Comparison of ENCODE assay signal across 9 mouse cellular contexts in the genomic region with DNA sequence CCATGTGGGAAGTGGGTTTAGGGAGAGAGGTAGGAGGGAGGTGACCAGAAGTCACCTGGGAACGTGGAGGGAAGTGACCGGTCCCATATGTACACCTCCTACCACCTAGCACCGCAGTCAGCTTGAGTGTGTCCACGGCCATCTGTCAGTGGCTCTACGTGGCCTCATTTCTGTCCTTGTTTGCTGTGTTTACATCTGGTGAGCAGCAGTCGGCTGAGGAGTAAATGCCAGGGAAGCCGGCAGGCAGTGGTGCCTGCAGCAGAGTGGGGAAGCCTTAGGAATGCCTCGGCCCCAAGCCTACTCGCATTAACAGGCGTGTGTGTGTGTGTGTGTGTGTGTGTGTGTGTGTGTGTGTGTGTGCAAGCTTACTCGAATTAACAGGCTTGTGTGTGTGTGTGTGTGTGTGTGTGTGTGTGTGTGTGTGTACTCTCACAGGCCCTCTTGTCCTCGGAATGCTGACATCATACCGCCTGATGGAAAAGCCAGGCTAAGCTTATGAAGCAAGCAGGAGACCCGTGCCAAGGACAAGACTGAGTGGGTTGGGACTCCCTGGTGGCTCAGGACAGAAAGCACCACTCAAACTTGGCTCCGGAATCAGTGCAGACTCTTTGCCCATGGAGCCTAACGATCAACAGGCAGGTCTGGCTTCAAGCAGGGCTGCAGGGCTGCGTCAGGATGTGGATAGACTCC. TPM values are rescaled to one million over a fixed set of nuclear protein-coding genes. Genes with fewer than 3 reads are reported as not detected.
DNase-seq lines count a peak whose midpoint lies in the region; ATAC-seq and TF ChIP-seq lines count a peak whose summit lies in the region.
"Had no signal": no experiment of that assay in that cellular context is flagged by ENCODE, and none has a peak within 500 bp of the region (broad histone marks: within the 10 kb centered on the region; RNA-seq: fewer than 3 reads in every experiment).

No protein-coding gene starts in this region.

- peak overlapping the region; percentile 71 for H3K27ac ChIP-seq in embryonic facial prominence, embryonic 14.5 days (replicated peaks; ENCODE audit: low read depth, low read length)
- peak overlapping the region; percentile 64; the same call in 1 of the 2 replicates for H3K27ac ChIP-seq in hindbrain, embryonic 16.5 days (ENCODE audit: low read depth, low read length)
- peak overlapping the region; percentile 20 for H3K27ac ChIP-seq in neural tube, embryonic 15.5 days (replicated peaks)
- H3K27ac ChIP-seq in thymus, adult 2 months (ENCODE audit: control insufficient read depth, insufficient read depth, low read length) = no peak overlapping the region

- ATAC-seq in embryonic facial prominence, embryonic 14.5 days (ENCODE audit: low read depth) = peak; percentile 66
- peak; percentile 60 for ATAC-seq in hindbrain, embryonic 16.5 days
- ATAC-seq in neural tube, embryonic 15.5 days (ENCODE audit: low FRiP score) = no peak
- ATAC-seq in megakaryocyte-erythroid progenitor cell, adult 5-6 weeks (replicated peaks; ENCODE audit: low FRiP score, low TSS enrichment, poor library complexity, severe bottlenecking) = no peak

- no peak overlapping the region for H3K4me3 ChIP-seq in embryonic facial prominence, embryonic 14.5 days (ENCODE audit: low read depth, low read length)
- H3K4me3 ChIP-seq in hindbrain, embryonic 16.5 days (ENCODE audit: low read length) = no peak overlapping the region
- no peak overlapping the region for H3K4me3 ChIP-seq in neural tube, embryonic 15.5 days (replicated peaks)
- H3K4me3 ChIP-seq in thymus, adult 2 months (ENCODE audit: control insufficient read depth, insufficient read depth, low read length) = no peak overlapping the region

- H3K27me3 ChIP-seq in embryonic facial prominence, embryonic 14.5 days (replicated peaks; ENCODE audit: control insufficient read depth, insufficient read depth, low read length) = no peaks in the 10 kb centered on the region
- H3K27me3 ChIP-seq in hindbrain, embryonic 16.5 days (replicated peaks; ENCODE audit: control insufficient read depth, insufficient read depth, low read length) = no peaks in the 10 kb centered on the region
- H3K27me3 ChIP-seq in neural tube, embryonic 15.5 days (replicated peaks) = no peaks in the 10 kb centered on the region
- no peaks in the 10 kb centered on the region for H3K27me3 ChIP-seq in thymus, adult 2 months (ENCODE audit: control insufficient read depth, insufficient read depth, low read length)

- no peak overlapping the region for H3K4me2 ChIP-seq in embryonic facial prominence, embryonic 14.5 days (ENCODE audit: low read depth, low read length)
- H3K4me2 ChIP-seq in hindbrain, embryonic 16.5 days (ENCODE audit: low read length) = no peak overlapping the region
- H3K4me2 ChIP-seq in neural tube, embryonic 15.5 days = no peak overlapping the region

- peaks cover 14% of the 10 kb centered on the region for H3K36me3 ChIP-seq in embryonic facial prominence, embryonic 14.5 days (ENCODE audit: control insufficient read depth, insufficient read depth, low read length)
- H3K36me3 ChIP-seq in hindbrain, embryonic 16.5 days (ENCODE audit: control insufficient read depth, insufficient read depth, low read length) = peaks cover 35% of the 10 kb centered on the region
- H3K36me3 ChIP-seq in neural tube, embryonic 15.5 days = peaks cover 59% of the 10 kb centered on the region
- no peaks in the 10 kb centered on the region for H3K36me3 ChIP-seq in thymus, adult 2 months (ENCODE audit: control insufficient read depth, insufficient read depth, low read length)

- TF ChIP-seq CTCF in thymus, adult 2 months (IDR thresholded peaks at IDR 0.05; ENCODE audit: borderline replicate concordance, control insufficient read depth, extremely low read depth, insufficient read depth, low read length, poor library complexity) = no peak

- DNase-seq in frontal cortex, adult 2 months (ENCODE audit: extremely low spot score in 1 of 2, low spot score in 1 of 2) = peak; percentile 50 to 68
- no peak for DNase-seq in frontal cortex, postnatal 10 days (ENCODE audit: low spot score in 2 of 2)
- peak; percentile 62 for DNase-seq in Muller cell, postnatal 12 days (ENCODE audit: inconsistent ontology term)
- DNase-seq in embryonic facial prominence, embryonic 14.5 days (ENCODE audit: low spot score) = peak; percentile 65
- DNase-seq in thymus, adult 2 months = no peak

- WGBS in embryonic facial prominence, embryonic 14.5 days = 47% methylated on average over 17 of the region's 17 CpGs
- WGBS in hindbrain, embryonic 16.5 days = 61% methylated on average over 16 of the region's 17 CpGs
- WGBS in neural tube, embryonic 15.5 days = 71% methylated on average over 16 of the region's 17 CpGs
- 80% methylated on average over 17 of the region's 17 CpGs for WGBS in thymus, adult 2 months

- H3K9me3 ChIP-seq in embryonic facial prominence, embryonic 14.5 days (ENCODE audit: control insufficient read depth, low read length) = no peaks in the 10 kb centered on the region
- no peaks in the 10 kb centered on the region for H3K9me3 ChIP-seq in hindbrain, embryonic 16.5 days (ENCODE audit: control insufficient read depth, low read length)
- H3K9me3 ChIP-seq in neural tube, embryonic 15.5 days (replicated peaks) = no peaks in the 10 kb centered on the region

- TF ChIP-seq POLR2A in thymus, adult 2 months (IDR thresholded peaks at IDR 0.05; ENCODE audit: control insufficient read depth, extremely low read depth, insufficient read depth, low read length, poor library complexity) = no peak

- H3K9ac ChIP-seq in embryonic facial prominence, embryonic 14.5 days (ENCODE audit: low read depth, low read length) = peak overlapping the region; percentile 45; the same call in 1 of the 2 replicates
- H3K9ac ChIP-seq in hindbrain, embryonic 16.5 days (ENCODE audit: low read depth, low read length) = no peak overlapping the region
- no peak overlapping the region for H3K9ac ChIP-seq in neural tube, embryonic 15.5 days (replicated peaks)

- H3K4me1 ChIP-seq in embryonic facial prominence, embryonic 14.5 days (ENCODE audit: control insufficient read depth, insufficient read depth, low read length) = peaks cover 10% of the 10 kb centered on the region
- peaks cover 8% of the 10 kb centered on the region for H3K4me1 ChIP-seq in hindbrain, embryonic 16.5 days (ENCODE audit: control insufficient read depth, insufficient read depth, low read depth, low read length)
- peaks cover 7% of the 10 kb centered on the region; the same call in 1 of the 2 replicates for H3K4me1 ChIP-seq in neural tube, embryonic 15.5 days
- H3K4me1 ChIP-seq in thymus, adult 2 months (replicated peaks; ENCODE audit: control insufficient read depth, insufficient read depth, low read length) = no peaks in the 10 kb centered on the region

RNA-seq across cellular contexts. Expression of gene Asphd2, which starts 11.9 kb away (rescaled TPM):
- 146 and 153 TPM in 2 replicates for polyA plus RNA-seq in frontal cortex, adult 2 months (2012; rRNA removed)
- polyA plus RNA-seq in embryonic facial prominence, embryonic 14.5 days (2014; fragmentation: Nextera tagmentation; extraction: Ambion mirVana) = 18.2 and 20.3 TPM in 2 replicates
- 29.5 and 37.0 TPM in 2 replicates for polyA plus RNA-seq in hindbrain, embryonic 16.5 days (2015; fragmentation: Nextera tagmentation; extraction: Ambion mirVana)
- 58.3 and 89.1 TPM in 2 replicates for polyA plus RNA-seq in neural tube, embryonic 15.5 days (2015; fragmentation: Nextera tagmentation; extraction: Ambion mirVana)
- 0.05 and 0.67 TPM in 2 replicates for polyA plus RNA-seq in thymus, adult 2 months (2012; rRNA removed)
- total RNA-seq in megakaryocyte-erythroid progenitor cell, adult 5-6 weeks (2014; fragmentation: Nextera tagmentation) = not detected in 2 replicates
- total RNA-seq in megakaryocyte-erythroid progenitor cell, adult 5-6 weeks (2017) = not detected in 2 replicates

RNA-seq across cellular contexts. Expression of gene Gm6583, which starts 27.0 kb away (rescaled TPM):
- 0.04 TPM in 1 of 2 replicates, not detected in the other for polyA plus RNA-seq in frontal cortex, adult 2 months (2012; rRNA removed)
- 0.09 and 0.13 TPM in 2 replicates for polyA plus RNA-seq in embryonic facial prominence, embryonic 14.5 days (2014; fragmentation: Nextera tagmentation; extraction: Ambion mirVana)
- polyA plus RNA-seq in hindbrain, embryonic 16.5 days (2015; fragmentation: Nextera tagmentation; extraction: Ambion mirVana) = 0.17 and 0.21 TPM in 2 replicates
- 0.13 and 0.22 TPM in 2 replicates for polyA plus RNA-seq in neural tube, embryonic 15.5 days (2015; fragmentation: Nextera tagmentation; extraction: Ambion mirVana)
- not detected in 2 replicates for polyA plus RNA-seq in thymus, adult 2 months (2012; rRNA removed)
- total RNA-seq in megakaryocyte-erythroid progenitor cell, adult 5-6 weeks (2014; fragmentation: Nextera tagmentation) = not detected in 2 replicates
- total RNA-seq in megakaryocyte-erythroid progenitor cell, adult 5-6 weeks (2017) = not detected in 2 replicates
- total RNA-seq: layer of hippocampus, postnatal 14 days had no signal

RNA-seq across cellular contexts. Expression of gene Hps4, which starts 39.9 kb away (rescaled TPM):
- 41.4 and 42.5 TPM in 2 replicates for polyA plus RNA-seq in frontal cortex, adult 2 months (2012; rRNA removed)
- polyA plus RNA-seq in embryonic facial prominence, embryonic 14.5 days (2014; fragmentation: Nextera tagmentation; extraction: Ambion mirVana) = 31.1 and 31.6 TPM in 2 replicates
- 37.4 and 39.6 TPM in 2 replicates for polyA plus RNA-seq in hindbrain, embryonic 16.5 days (2015; fragmentation: Nextera tagmentation; extraction: Ambion mirVana)
- 37.4 and 38.2 TPM in 2 replicates for polyA plus RNA-seq in neural tube, embryonic 15.5 days (2015; fragmentation: Nextera tagmentation; extraction: Ambion mirVana)
- 41.8 and 52.8 TPM in 2 replicates for polyA plus RNA-seq in thymus, adult 2 months (2012; rRNA removed)
- total RNA-seq in megakaryocyte-erythroid progenitor cell, adult 5-6 weeks (2014; fragmentation: Nextera tagmentation) = 18.6 and 41.1 TPM in 2 replicates
- total RNA-seq in megakaryocyte-erythroid progenitor cell, adult 5-6 weeks (2017) = 5.9 and 9.6 TPM in 2 replicates

RNA-seq across cellular contexts. Expression of gene Srrd, which starts 39.9 kb away (rescaled TPM):
- 55.5 and 58.8 TPM in 2 replicates for polyA plus RNA-seq in frontal cortex, adult 2 months (2012; rRNA removed)
- polyA plus RNA-seq in embryonic facial prominence, embryonic 14.5 days (2014; fragmentation: Nextera tagmentation; extraction: Ambion mirVana) = 30.3 and 34.3 TPM in 2 replicates
- polyA plus RNA-seq in hindbrain, embryonic 16.5 days (2015; fragmentation: Nextera tagmentation; extraction: Ambion mirVana) = 58.3 and 60.8 TPM in 2 replicates
- polyA plus RNA-seq in neural tube, embryonic 15.5 days (2015; fragmentation: Nextera tagmentation; extraction: Ambion mirVana) = 57.5 and 61.9 TPM in 2 replicates
- 56.2 and 64.4 TPM in 2 replicates for polyA plus RNA-seq in thymus, adult 2 months (2012; rRNA removed)
- 17.6 and 30.6 TPM in 2 replicates for total RNA-seq in megakaryocyte-erythroid progenitor cell, adult 5-6 weeks (2014; fragmentation: Nextera tagmentation)
- 16.2 and 18.7 TPM in 2 replicates for total RNA-seq in megakaryocyte-erythroid progenitor cell, adult 5-6 weeks (2017)

RNA-seq across cellular contexts. Expression of gene Tfip11, which starts 56.6 kb away (rescaled TPM):
- 36.6 and 40.0 TPM in 2 replicates for polyA plus RNA-seq in frontal cortex, adult 2 months (2012; rRNA removed)
- 23.1 and 23.2 TPM in 2 replicates for polyA plus RNA-seq in embryonic facial prominence, embryonic 14.5 days (2014; fragmentation: Nextera tagmentation; extraction: Ambion mirVana)
- polyA plus RNA-seq in hindbrain, embryonic 16.5 days (2015; fragmentation: Nextera tagmentation; extraction: Ambion mirVana) = 31.9 and 34.6 TPM in 2 replicates
- polyA plus RNA-seq in neural tube, embryonic 15.5 days (2015; fragmentation: Nextera tagmentation; extraction: Ambion mirVana) = 29.7 and 31.0 TPM in 2 replicates
- 58.9 and 63.2 TPM in 2 replicates for polyA plus RNA-seq in thymus, adult 2 months (2012; rRNA removed)
- 32.1 and 33.3 TPM in 2 replicates for total RNA-seq in megakaryocyte-erythroid progenitor cell, adult 5-6 weeks (2014; fragmentation: Nextera tagmentation)
- 14.7 and 22.6 TPM in 2 replicates for total RNA-seq in megakaryocyte-erythroid progenitor cell, adult 5-6 weeks (2017)

Comparison
In these comparisons a context has a peak if more than half of its experiments do, and no peak if none do; other contexts are left out.
1. DNase-seq: peak in frontal cortex, adult 2 months (2 of 2), Muller cell, postnatal 12 days (single experiment) and embryonic facial prominence, embryonic 14.5 days (single experiment); none in frontal cortex, postnatal 10 days (0 of 2) and thymus, adult 2 months (single experiment).
2. ATAC-seq: peak in embryonic facial prominence, embryonic 14.5 days (single experiment) and hindbrain, embryonic 16.5 days (single experiment); none in neural tube, embryonic 15.5 days (single experiment) and megakaryocyte-erythroid progenitor cell, adult 5-6 weeks (single experiment).
3. RNA of gene Asphd2, which starts 11.9 kb away (polyA plus RNA-seq): 146 to 153 TPM in frontal cortex, adult 2 months, 58.3 to 89.1 TPM in neural tube, embryonic 15.5 days, 29.5 to 37.0 TPM in hindbrain, embryonic 16.5 days and 18.2 to 20.3 TPM in embryonic facial prominence, embryonic 14.5 days; 0.05 to 0.67 TPM in thymus, adult 2 months; every median in the first group is over 10 times any median in the second.